Mouse (Mus musculus): ENCODE measurements around the gene Snai3.

Snai3 gene

DNA sequence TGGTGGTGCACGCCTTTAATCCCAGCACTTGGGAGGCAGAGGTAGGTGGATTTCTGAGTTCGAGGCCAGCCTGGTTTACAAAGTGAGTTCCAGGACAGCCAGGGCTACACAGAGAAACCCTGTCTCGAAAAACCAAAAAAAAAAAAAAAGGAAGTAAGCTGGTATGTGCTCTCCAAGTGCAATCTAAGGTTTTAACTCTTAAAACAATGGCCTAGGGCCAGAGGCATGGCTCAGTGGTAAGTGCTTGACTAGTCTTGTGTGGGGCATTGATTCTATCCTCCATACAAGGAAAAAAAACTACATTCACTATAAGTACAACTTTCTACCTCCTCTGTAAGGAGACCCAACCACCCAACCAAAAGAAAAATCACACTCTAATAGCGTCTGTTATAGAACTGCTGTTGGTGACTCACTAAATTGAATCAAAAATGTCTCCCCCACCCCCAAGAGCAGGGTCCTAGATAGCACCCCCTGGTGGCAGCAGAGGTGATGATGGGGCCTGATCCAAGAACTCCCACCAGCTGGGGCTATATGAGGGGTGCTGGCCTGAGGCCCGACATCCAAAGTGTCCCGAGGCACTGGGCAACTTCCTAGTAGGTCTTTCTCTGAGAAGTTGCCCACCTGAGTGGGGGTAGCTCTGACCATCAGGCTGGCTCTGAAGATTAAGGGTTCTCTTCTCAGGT, 1.2 kb downstream of the Snai3 start:
- DNase-seq = no peak

DNA sequence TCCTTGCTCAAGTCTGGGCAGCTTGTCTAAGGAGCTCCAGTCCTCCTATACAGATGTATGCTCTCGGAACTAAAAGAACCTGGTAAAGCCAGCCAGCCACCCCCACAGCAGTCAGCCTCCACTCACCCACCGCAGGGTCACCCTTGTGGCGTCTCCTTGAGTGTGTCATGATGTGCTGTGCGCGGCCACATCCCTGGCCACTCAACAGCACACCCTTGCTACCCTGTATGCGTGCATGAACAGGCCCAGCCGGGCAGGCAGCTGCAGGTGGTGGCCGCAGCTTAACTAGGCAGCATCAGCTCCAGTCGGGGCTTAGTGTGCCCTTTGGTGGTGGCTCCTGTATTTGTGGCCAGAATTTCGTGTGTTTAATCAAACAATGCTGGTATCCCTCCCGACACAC, 3.4 kb downstream of the Snai3 start:
- DNase-seq = no peak

DNA sequence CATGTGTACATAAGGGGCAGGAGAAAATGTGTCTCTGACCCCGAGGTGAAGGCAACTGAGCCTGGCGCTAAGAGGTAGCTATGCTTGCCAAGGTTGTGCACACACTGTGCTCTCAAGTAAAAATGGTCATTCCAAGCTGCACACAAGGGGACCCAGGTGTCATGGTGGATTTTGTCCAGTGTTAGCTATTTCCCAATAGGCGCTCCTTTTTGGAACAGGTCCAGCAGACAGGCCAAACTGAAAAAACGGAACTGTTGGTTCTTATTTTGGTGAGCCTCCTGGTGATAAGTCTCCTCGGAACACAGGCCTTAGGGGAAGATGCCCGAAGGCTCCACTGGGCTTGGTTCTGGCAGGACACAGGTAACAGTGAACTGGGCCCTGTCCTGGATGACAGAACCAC, 6.1 kb downstream of the Snai3 start:
- no peak for DNase-seq

- DNase-seq = no peak
Measured at GRCm38 (mm10) chr8:122452154-122452553, 8.4 kb downstream of the Snai3 start.

DNA sequence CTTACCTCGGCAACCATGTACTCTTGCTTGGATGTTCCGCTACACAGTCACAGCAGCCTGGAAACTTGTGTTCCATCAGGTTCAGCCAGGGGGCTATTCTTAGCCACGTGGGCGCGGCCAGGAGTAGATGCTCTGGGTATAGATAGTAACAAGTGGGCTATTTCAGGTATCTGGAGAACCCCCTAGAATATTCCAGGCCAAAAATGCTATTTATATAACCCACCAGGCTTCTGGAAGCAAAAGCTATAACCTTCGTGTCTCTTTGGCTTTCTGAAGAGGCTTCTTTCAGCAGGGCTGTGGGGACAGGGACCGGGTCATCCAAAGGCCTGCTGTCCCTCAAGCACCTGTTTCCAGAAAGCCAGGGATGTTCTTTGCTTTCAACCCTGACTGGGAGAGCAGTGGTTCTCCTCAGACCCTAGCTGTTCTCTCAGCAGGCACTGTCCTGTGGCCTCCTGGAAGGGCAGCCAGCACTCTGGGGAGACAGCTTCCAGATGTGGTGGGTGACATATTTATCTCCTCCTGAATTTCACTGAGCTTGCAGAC, 9.3 kb downstream of the Snai3 start:
- DNase-seq = no peak

- DNase-seq = no peak
Measured at GRCm38 (mm10) chr8:122445203-122445602, 15.3 kb downstream of the Snai3 start.

- DNase-seq = peak; percentile 75
Measured at GRCm38 (mm10) chr8:122444058-122444748, 16.3 kb downstream of the Snai3 start.

- peak; percentile 99 for DNase-seq
Measured at GRCm38 (mm10) chr8:122443262-122444006, 17.1 kb downstream of the Snai3 start, which contains the start of gene Mvd. Mvd (minus strand) TSS chr8:122443422.

DNA sequence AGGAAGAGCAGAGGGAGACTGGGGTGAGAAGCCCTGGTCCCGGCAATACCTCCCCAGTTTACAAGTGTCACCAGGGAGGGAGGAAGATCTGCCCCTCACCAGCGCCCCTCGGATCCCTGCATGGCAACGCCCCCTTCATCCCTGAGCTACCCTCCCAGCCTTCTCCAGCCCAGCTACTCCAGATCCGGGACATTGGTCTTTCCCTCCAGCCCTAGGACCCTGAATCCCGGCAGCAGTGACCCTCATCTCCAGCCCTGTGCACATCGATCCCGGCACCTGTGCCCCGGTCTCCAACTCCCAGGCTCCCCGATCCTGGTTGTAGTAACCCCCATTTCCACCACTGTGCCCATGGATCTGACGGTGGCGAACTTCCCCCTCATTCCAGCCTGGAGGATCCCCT, 17.8 kb downstream of the Snai3 start:
- no peak for DNase-seq

GRCm38 (mm10) chr8:122442356-122442755, 18.2 kb downstream of the Snai3 start:
- no peak for DNase-seq

DNA sequence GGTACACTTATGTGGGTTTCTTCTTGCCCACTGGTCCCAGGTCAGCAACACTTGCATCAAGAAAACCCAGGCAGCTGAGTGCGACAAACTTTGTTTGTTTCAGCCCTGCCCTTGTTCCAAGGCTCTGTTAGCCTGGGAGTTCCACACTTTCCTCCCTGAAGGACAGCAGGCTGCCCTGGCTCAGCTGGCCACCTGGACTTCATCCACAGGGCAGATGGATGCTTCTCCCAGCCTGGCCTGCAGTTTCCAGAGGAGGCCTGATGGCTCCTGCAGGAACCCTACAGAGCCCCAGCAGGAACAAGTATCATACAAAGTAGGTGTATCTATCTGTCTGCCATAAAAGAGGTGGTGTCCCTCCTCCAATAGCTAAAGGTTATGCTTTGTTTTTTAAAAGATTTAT, 19.2 kb downstream of the Snai3 start:
- no peak for DNase-seq

DNA sequence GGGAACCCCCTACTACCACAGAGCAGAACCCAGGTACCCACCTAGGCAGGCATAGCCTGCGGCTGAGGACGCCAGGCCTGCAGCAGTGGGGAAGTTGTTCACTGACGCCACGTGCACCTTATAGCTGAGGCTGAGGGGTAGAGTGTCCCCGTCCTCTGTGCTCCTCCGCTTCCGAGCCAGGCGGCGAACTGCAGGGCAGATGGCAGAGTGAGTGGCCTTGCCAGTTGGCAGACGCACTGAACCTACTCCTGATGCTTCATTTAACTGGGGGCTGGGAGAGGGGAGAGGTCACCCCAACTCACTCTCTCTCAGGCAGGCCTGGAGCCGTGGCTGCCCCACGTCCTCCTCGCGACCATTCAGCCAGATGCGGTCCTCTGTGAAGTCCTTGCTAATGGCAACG, 21.2 kb downstream of the Snai3 start:
- DNase-seq = no peak

- no peak for DNase-seq
Measured at GRCm38 (mm10) chr8:122437708-122438331, 22.7 kb downstream of the Snai3 start.

GRCm38 (mm10) chr8:122436586-122437125, 23.9 kb downstream of the Snai3 start:
- no peak for DNase-seq

DNA sequence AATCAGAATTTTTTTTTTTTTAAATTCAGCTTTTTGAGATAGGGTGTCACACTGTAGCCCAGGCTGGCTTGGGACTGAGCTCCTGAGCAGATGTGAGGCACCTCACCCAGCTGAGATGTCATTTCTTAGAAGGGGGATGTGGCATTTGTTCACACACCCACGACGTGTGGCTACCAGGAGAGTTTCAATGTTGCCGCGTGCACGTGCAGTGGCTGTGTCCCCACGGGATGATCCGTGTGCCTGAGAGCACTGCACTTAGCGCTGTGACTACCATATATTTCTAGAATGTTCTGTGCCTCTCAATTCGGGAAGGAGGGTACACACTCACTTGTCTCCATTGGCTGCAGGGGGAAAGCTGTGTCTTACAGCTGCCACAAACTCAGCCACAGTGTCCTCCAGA, 24.4 kb downstream of the Snai3 start:
- no peak for DNase-seq

- no peak for DNase-seq
Measured at GRCm38 (mm10) chr8:122435375-122435774, 25.2 kb downstream of the Snai3 start.

GRCm38 (mm10) chr8:122433269-122433905, 27.1 kb downstream of the Snai3 start:
- DNase-seq = no peak

- peak; percentile 80 for DNase-seq
Measured at GRCm38 (mm10) chr8:122432443-122433268, 27.9 kb downstream of the Snai3 start, which contains the start of gene Cyba. Cyba (minus strand) TSS chr8:122432930.

DNA sequence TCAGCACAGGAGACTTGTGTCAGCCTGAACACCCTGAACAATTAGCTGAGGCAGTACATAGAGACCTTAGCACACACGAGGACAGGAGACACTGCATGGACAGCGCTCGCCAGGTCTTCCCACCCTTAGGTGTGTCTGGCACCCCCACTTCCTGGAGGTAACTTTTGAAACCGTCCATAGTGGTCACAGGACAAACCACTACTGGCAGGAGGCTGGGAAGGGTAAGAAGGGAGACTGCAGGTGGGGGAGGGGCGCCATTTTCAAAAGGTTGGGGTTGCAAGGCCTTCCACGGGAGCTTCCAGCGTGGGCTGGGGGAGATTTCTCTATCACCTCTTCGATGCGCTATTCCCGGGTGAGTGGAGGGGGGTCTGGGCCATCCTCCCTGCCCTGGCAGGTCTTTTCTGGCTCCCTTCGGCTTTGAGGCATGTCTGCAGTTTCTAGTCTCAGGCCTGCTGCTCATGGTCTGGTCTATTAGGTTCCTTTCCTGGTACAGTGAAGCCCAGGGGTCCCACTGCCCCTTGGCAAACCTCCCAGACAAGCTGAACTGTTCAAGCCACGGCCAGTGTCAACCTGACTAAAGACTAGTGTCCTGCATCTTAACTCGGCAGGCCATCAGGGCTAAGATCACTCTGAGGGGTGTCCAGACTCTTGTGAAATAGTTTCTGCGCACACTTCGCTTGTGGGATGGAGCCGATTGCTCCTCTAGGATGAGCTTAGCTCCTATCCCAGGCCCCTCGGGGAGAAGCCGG, 28.7 kb downstream of the Snai3 start:
- DNase-seq = no peak

DNA sequence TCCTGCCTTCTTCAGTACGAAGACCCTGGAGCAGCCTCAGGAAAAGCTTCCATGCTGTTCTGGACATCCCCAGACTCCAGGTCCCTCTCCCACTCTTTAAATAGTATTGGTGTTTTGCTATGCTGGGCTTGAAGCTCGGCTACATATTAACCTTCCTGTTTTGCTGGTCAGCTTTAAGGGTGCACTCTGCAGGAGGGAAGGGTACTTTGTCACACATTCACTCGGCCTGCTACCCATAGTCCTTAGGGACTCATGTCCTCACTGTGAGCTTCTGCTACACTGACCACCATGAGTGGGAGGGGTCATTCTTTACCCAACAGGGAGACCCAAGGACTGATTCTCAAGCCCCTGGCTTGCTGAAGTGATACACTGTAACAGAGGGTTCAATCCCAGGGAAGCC, 29.9 kb downstream of the Snai3 start:
- no peak for DNase-seq
